Mouse (Mus musculus): Measurements from ENCODE around the gene Klhdc2. TPM values are rescaled to one million over a fixed set of nuclear protein-coding genes. Genes with fewer than 3 reads are reported as not detected.

Gene Klhdc2
- polyA plus RNA-seq, 1 experiment from 2014 or later: 38.8 TPM

GRCm38 (mm10) chr12:69300391-69300790 is 3.9 kb downstream of the Klhdc2 start:
- DNase-seq (ENCODE audit: low spot score): no peak

GRCm38 (mm10) chr12:69302171-69302570 is 5.7 kb downstream of the Klhdc2 start:
- no peak for DNase-seq (ENCODE audit: low spot score)

GRCm38 (mm10) chr12:69304051-69304450 is 7.6 kb downstream of the Klhdc2 start:
- no peak for DNase-seq (ENCODE audit: low spot score)

- DNase-seq (ENCODE audit: low spot score): no peak
These were observed 9.9 kb downstream of the Klhdc2 start for GRCm38 (mm10) chr12:69306333-69306732.

GRCm38 (mm10) chr12:69309659-69310058 is 13.2 kb downstream of the Klhdc2 start:
- DNase-seq (ENCODE audit: low spot score): no peak

GRCm38 (mm10) chr12:69318431-69318830 is 21.9 kb downstream of the Klhdc2 start:
- no peak for DNase-seq (ENCODE audit: low spot score)

GRCm38 (mm10) chr12:69331187-69331586 is 34.7 kb downstream of the Klhdc2 start:
- DNase-seq (ENCODE audit: low spot score): no peak

- DNase-seq (ENCODE audit: low spot score): no peak
These were observed 35.7 kb downstream of the Klhdc2 start for GRCm38 (mm10) chr12:69332147-69332546.

GRCm38 (mm10) chr12:69333547-69333946 is 37.1 kb downstream of the Klhdc2 start:
- peak; percentile 55 for DNase-seq (ENCODE audit: low spot score)

- DNase-seq (ENCODE audit: low spot score): no peak
These were observed 53.4 kb downstream of the Klhdc2 start for GRCm38 (mm10) chr12:69349928-69350327.

- DNase-seq (ENCODE audit: low spot score): no peak
These were observed 55.2 kb downstream of the Klhdc2 start for GRCm38 (mm10) chr12:69351685-69352084.

- DNase-seq (ENCODE audit: low spot score): peak; percentile 85
These were observed 60.2 kb downstream of the Klhdc2 start, which contains the start of gene Nemf for GRCm38 (mm10) chr12:69356546-69357299. Gene Nemf, minus strand, starts transcription at chr12:69357165.

- no peak for DNase-seq (ENCODE audit: low spot score)
These were observed 60.8 kb downstream of the Klhdc2 start for GRCm38 (mm10) chr12:69357300-69357646.

Other genes starting within 250 kb of the Klhdc2 start
- gene Rps29, start 137.5 kb upstream of the Klhdc2 start, polyA plus RNA-seq (2015; fragmentation: Nextera tagmentation; extraction: Ambion mirVana): 3,209 and 3,306 TPM in 2 replicates
- 27.4 and 30.1 TPM in 2 replicates for gene Lrr1, start 127.9 kb upstream of the Klhdc2 start, polyA plus RNA-seq (2015; fragmentation: Nextera tagmentation; extraction: Ambion mirVana)
- gene Rpl36al, start 112.6 kb upstream of the Klhdc2 start, polyA plus RNA-seq (2015; fragmentation: Nextera tagmentation; extraction: Ambion mirVana): 931 and 1,018 TPM in 2 replicates
- gene Mgat2, start 112.5 kb upstream of the Klhdc2 start, polyA plus RNA-seq (2015; fragmentation: Nextera tagmentation; extraction: Ambion mirVana): 54.3 and 63.3 TPM in 2 replicates
- gene Gm49383, start 99.6 kb upstream of the Klhdc2 start, polyA plus RNA-seq (2015; fragmentation: Nextera tagmentation; extraction: Ambion mirVana): 35.7 and 37.1 TPM in 2 replicates
- gene Dnaaf2, start 98.3 kb upstream of the Klhdc2 start, polyA plus RNA-seq (2015; fragmentation: Nextera tagmentation; extraction: Ambion mirVana): 11.0 and 11.2 TPM in 2 replicates
- 29.5 and 31.1 TPM in 2 replicates for gene Gm49384, start 92.4 kb upstream of the Klhdc2 start, polyA plus RNA-seq (2015; fragmentation: Nextera tagmentation; extraction: Ambion mirVana)
- gene Pole2, start 68.5 kb upstream of the Klhdc2 start, polyA plus RNA-seq (2015; fragmentation: Nextera tagmentation; extraction: Ambion mirVana): 21.4 and 23.1 TPM in 2 replicates
- gene Klhdc1, start 55.5 kb upstream of the Klhdc2 start, polyA plus RNA-seq (2015; fragmentation: Nextera tagmentation; extraction: Ambion mirVana): 15.6 and 22.8 TPM in 2 replicates
- 84.3 and 93.2 TPM in 2 replicates for gene Nemf, start 60.5 kb downstream of the Klhdc2 start, polyA plus RNA-seq (2015; fragmentation: Nextera tagmentation; extraction: Ambion mirVana)
- 93.8 and 123 TPM in 2 replicates for gene Arf6, start 75.5 kb downstream of the Klhdc2 start, polyA plus RNA-seq (2015; fragmentation: Nextera tagmentation; extraction: Ambion mirVana)
- gene Gm9887, start 75.8 kb downstream of the Klhdc2 start, polyA plus RNA-seq (2015; fragmentation: Nextera tagmentation; extraction: Ambion mirVana): 2.4 and 2.9 TPM in 2 replicates